Mouse (Mus musculus) intestine, embryonic 16.5 days (tissue): ENCODE results near the gene Gtf2i. TPM values are rescaled to one million over a fixed set of nuclear protein-coding genes. Genes with fewer than 3 reads are reported as not detected.
A peak's percentile ranks its signal among the peaks of the same experiment; 100 is the strongest.

Experiments used
- ATAC-seq: fragments of 200-750 bp; cut with Nextera tagmentation; 2 replicates; pipeline ENCODE4 v1.8.0; 2017; ENCODE audit warnings: moderate TSS enrichment, moderate library complexity
- H3K27ac ChIP-seq: fragments of 300-500 bp; sonication (generic); 2 replicates; pipeline ENCODE4 v1.5.1; 2014; ENCODE audit warnings: mild to moderate bottlenecking, low read length
- H3K27me3 ChIP-seq: fragments of 300-500 bp; sonication (generic); replicated peaks from 2 replicates; pipeline ENCODE4 v1.6.1; 2014; ENCODE audit warnings: low read length, control low read depth, mixed read lengths; ENCODE audit not compliant: control insufficient read depth, insufficient read depth
- H3K36me3 ChIP-seq: fragments of 300-500 bp; sonication (generic); 2 replicates; pipeline ENCODE4 v1.6.1; 2014; ENCODE audit warnings: low read length, control low read depth; ENCODE audit not compliant: control insufficient read depth, insufficient read depth
- H3K4me1 ChIP-seq: fragments of 300-500 bp; sonication (generic); 2 replicates; pipeline ENCODE4 v1.6.1; 2014; ENCODE audit warnings: low read length, control low read depth, mixed read lengths; ENCODE audit not compliant: control insufficient read depth, insufficient read depth
- H3K4me2 ChIP-seq: fragments of 300-500 bp; sonication (generic); 2 replicates; pipeline ENCODE4 v1.6.1; 2014; ENCODE audit warnings: low read depth, low read length, control low read depth
- H3K4me3 ChIP-seq: fragments of 300-500 bp; sonication (generic); 2 replicates; pipeline ENCODE4 v1.5.1; 2014; ENCODE audit warnings: mild to moderate bottlenecking, low read length
- H3K9ac ChIP-seq: fragments of 300-500 bp; sonication (generic); 2 replicates; pipeline ENCODE4 v1.6.1; 2014; ENCODE audit warnings: low read depth, low read length
- H3K9me3 ChIP-seq: fragments of 300-500 bp; sonication (generic); 2 replicates; pipeline ENCODE4 v1.6.1; 2016; ENCODE audit warnings: low read length, control low read depth; ENCODE audit not compliant: control insufficient read depth
- WGBS: fragments of 180-500 bp; shearing (Covaris S2); extraction: QIAGEN DNeasy Blood & Tissue Kit; methylation state at CpG from one replicate; pipeline ENCODE4 v1.1.7; 2014; 5-methylcytosine and 5-hydroxymethylcytosine counted together
- polyA plus RNA-seq: library from polyadenylated mRNA; unstranded; fragments of >200 nt; fragmentation: Nextera tagmentation; extraction: Ambion mirVana; gene quantifications from 2 replicates; pipeline ENCODE4 v1.2.1, GENCODE M21; 2015

Gene Gtf2i
- polyA plus RNA-seq, 1 experiment from 2014 or later, result 86.7 TPM

- WGBS, result 76% methylated on average over 6 of the region's 6 CpGs
- no peak overlapping the region for H3K27ac ChIP-seq
- no peak overlapping the region for H3K9ac ChIP-seq
- H3K4me2 ChIP-seq, result no peak overlapping the region
- no peaks in the 10 kb centered on the region for H3K36me3 ChIP-seq
- no peak overlapping the region for H3K4me3 ChIP-seq
- no peaks in the 10 kb centered on the region for H3K9me3 ChIP-seq
- no peaks in the 10 kb centered on the region for H3K27me3 ChIP-seq
- peaks cover 2% of the 10 kb centered on the region for H3K4me1 ChIP-seq
- ATAC-seq, result no peak
These were observed 14.0 kb upstream of the Gtf2i start for GRCm38 (mm10) chr5:134328482-134329001.

GRCm38 (mm10) chr5:134325856-134326566, 11.5 kb upstream of the Gtf2i start:
- 50% methylated on average over 13 of the region's 13 CpGs for WGBS
- 0 out of 2 replicates have a peak overlapping the region, but pooled peaks have one; percentile 12 for H3K4me2 ChIP-seq
- H3K27me3 ChIP-seq, result no peaks in the 10 kb centered on the region
- no peak overlapping the region for H3K9ac ChIP-seq
- peak overlapping the region; percentile 63 for H3K27ac ChIP-seq
- H3K9me3 ChIP-seq, result no peaks in the 10 kb centered on the region
- peak; percentile 75 for ATAC-seq
- no peaks in the 10 kb centered on the region for H3K36me3 ChIP-seq
- H3K4me1 ChIP-seq, result no peaks in the 10 kb centered on the region; the same call in 1 of the 2 replicates
- no peak overlapping the region for H3K4me3 ChIP-seq

- Histone ChIP-seq H3K27ac (no peak overlapping the region), H3K4me1 (no peaks in the 10 kb centered on the region; the same call in 1 of the 2 replicates), H3K4me2 (no peak overlapping the region), H3K36me3 (no peaks in the 10 kb centered on the region), H3K27me3 (no peaks in the 10 kb centered on the region), H3K4me3 (no peak overlapping the region), H3K9ac (no peak overlapping the region), H3K9me3 (no peaks in the 10 kb centered on the region)
- 22% methylated on average over 2 of the region's 2 CpGs for WGBS
- ATAC-seq, result no peak
These were observed 9.3 kb upstream of the Gtf2i start for GRCm38 (mm10) chr5:134323869-134324268.

GRCm38 (mm10) chr5:134323311-134323710, 8.8 kb upstream of the Gtf2i start:
- 85% methylated on average over 13 of the region's 13 CpGs for WGBS
- no peaks in the 10 kb centered on the region for H3K36me3 ChIP-seq
- no peak overlapping the region for H3K27ac ChIP-seq
- H3K4me1 ChIP-seq, result no peaks in the 10 kb centered on the region; the same call in 1 of the 2 replicates
- no peaks in the 10 kb centered on the region for H3K9me3 ChIP-seq
- ATAC-seq, result no peak
- no peak overlapping the region for H3K9ac ChIP-seq
- no peak overlapping the region for H3K4me3 ChIP-seq
- H3K4me2 ChIP-seq, result no peak overlapping the region
- H3K27me3 ChIP-seq, result no peaks in the 10 kb centered on the region

GRCm38 (mm10) chr5:134322355-134322754, 7.8 kb upstream of the Gtf2i start:
- H3K4me2 ChIP-seq, result no peak overlapping the region
- H3K9me3 ChIP-seq, result no peaks in the 10 kb centered on the region
- no peak overlapping the region for H3K4me3 ChIP-seq
- WGBS, result 76% methylated on average over 13 of the region's 13 CpGs
- H3K27ac ChIP-seq, result no peak overlapping the region
- H3K36me3 ChIP-seq, result no peaks in the 10 kb centered on the region
- no peak overlapping the region for H3K9ac ChIP-seq
- ATAC-seq, result no peak
- H3K27me3 ChIP-seq, result no peaks in the 10 kb centered on the region
- H3K4me1 ChIP-seq, result no peaks in the 10 kb centered on the region; the same call in 1 of the 2 replicates

GRCm38 (mm10) chr5:134321699-134322098, 7.1 kb upstream of the Gtf2i start:
- peaks cover 4% of the 10 kb centered on the region for H3K4me1 ChIP-seq
- H3K4me3 ChIP-seq, result no peak overlapping the region
- 54% methylated on average over 7 of the region's 7 CpGs for WGBS
- no peaks in the 10 kb centered on the region for H3K36me3 ChIP-seq
- no peak overlapping the region for H3K27ac ChIP-seq
- no peak for ATAC-seq
- no peak overlapping the region for H3K4me2 ChIP-seq
- no peaks in the 10 kb centered on the region for H3K27me3 ChIP-seq
- H3K9ac ChIP-seq, result no peak overlapping the region
- H3K9me3 ChIP-seq, result no peaks in the 10 kb centered on the region

- no peak overlapping the region for H3K27ac ChIP-seq
- no peak overlapping the region for H3K9ac ChIP-seq
- H3K4me1 ChIP-seq, result peaks cover 11% of the 10 kb centered on the region
- no peak overlapping the region for H3K4me2 ChIP-seq
- no peak for ATAC-seq
- H3K4me3 ChIP-seq, result no peak overlapping the region
- no peaks in the 10 kb centered on the region for H3K27me3 ChIP-seq
- WGBS, result 83% methylated on average over 6 of the region's 6 CpGs
- no peaks in the 10 kb centered on the region for H3K9me3 ChIP-seq
- H3K36me3 ChIP-seq, result no peaks in the 10 kb centered on the region
These were observed 4.3 kb upstream of the Gtf2i start for GRCm38 (mm10) chr5:134318903-134319302.

GRCm38 (mm10) chr5:134316721-134317120, 2.2 kb upstream of the Gtf2i start:
- Histone ChIP-seq H3K4me3 (no peak overlapping the region), H3K27ac (peak overlapping the region; percentile 55), H3K9ac (no peak overlapping the region), H3K4me2 (no peak overlapping the region), H3K9me3 (no peaks in the 10 kb centered on the region), H3K27me3 (no peaks in the 10 kb centered on the region), H3K36me3 (no peaks in the 10 kb centered on the region), H3K4me1 (peaks cover 19% of the 10 kb centered on the region)
- no peak for ATAC-seq
- 41% methylated on average over 7 of the region's 7 CpGs for WGBS

GRCm38 (mm10) chr5:134315623-134316350, 1.2 kb upstream of the Gtf2i start:
- Histone ChIP-seq H3K4me2 (peak overlapping the region; percentile 55), H3K4me3 (peak overlapping the region; percentile 72), H3K9ac (peak overlapping the region; percentile 69), H3K27me3 (no peaks in the 10 kb centered on the region), H3K36me3 (no peaks in the 10 kb centered on the region), H3K4me1 (peaks cover 22% of the 10 kb centered on the region), H3K9me3 (no peaks in the 10 kb centered on the region), H3K27ac (peak overlapping the region; percentile 97)
- ATAC-seq, result no peak
- under 1% methylated on average over 25 of the region's 25 CpGs for WGBS
